ENCODE assay signal across 9 mouse cellular contexts in the genomic region with DNA sequence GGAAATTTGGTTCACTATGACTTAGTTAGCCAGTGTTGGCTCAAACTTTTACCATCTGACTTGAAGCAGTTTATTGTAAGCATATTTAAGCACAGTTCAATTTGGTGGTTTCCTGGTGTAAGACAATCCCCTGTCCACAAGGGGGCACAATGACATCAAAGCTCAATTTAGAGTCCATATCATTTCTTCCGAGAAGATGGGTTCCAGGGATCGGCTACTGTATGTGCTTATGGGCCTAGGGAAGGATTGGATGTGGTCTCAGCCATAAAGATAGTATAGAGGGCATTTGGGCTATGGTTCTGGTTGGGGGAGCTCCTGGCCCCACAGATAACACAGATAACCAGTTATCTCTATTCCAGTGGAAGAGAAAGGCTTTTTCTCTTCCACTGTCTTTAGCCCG. TPM values are rescaled to one million over a fixed set of nuclear protein-coding genes. Genes with fewer than 3 reads are reported as not detected.
A peak's percentile ranks its signal among the peaks of the same experiment; 100 is the strongest.
DNase-seq lines count a peak whose midpoint lies in the region; ATAC-seq and TF ChIP-seq lines count a peak whose summit lies in the region.
"Had no signal": no experiment of that assay in that cellular context is flagged by ENCODE, and none has a peak within 500 bp of the region (broad histone marks: within the 10 kb centered on the region; RNA-seq: fewer than 3 reads in every experiment).

No protein-coding gene starts in this region.

- no peaks in the 10 kb centered on the region for H3K4me1 ChIP-seq in forebrain, postnatal 0 days (ENCODE audit: insufficient read depth)
- no peaks in the 10 kb centered on the region for H3K4me1 ChIP-seq in forebrain, embryonic 15.5 days

- ATAC-seq in forebrain, postnatal 0 days = no peak
- ATAC-seq in forebrain, embryonic 15.5 days (replicated peaks) = no peak
- ATAC-seq in erythroblast, adult 5-6 weeks (replicated peaks; ENCODE audit: low FRiP score, poor library complexity, severe bottlenecking) = peak; percentile 55
- 0 out of 2 replicates have a peak, but pooled peaks have one; percentile 35 for ATAC-seq in monocyte, adult 5-6 weeks (replicated peaks; ENCODE audit: insufficient number of reproducible peaks, low FRiP score, low TSS enrichment, poor library complexity, severe bottlenecking)

- no peak overlapping the region for H3K4me3 ChIP-seq in forebrain, postnatal 0 days (ENCODE audit: low read depth, low read length)
- H3K4me3 ChIP-seq in forebrain, embryonic 15.5 days = no peak overlapping the region

- H3K27me3 ChIP-seq in forebrain, postnatal 0 days (ENCODE audit: insufficient read depth, low read length) = no peaks in the 10 kb centered on the region
- no peaks in the 10 kb centered on the region for H3K27me3 ChIP-seq in forebrain, embryonic 15.5 days

- H3K9ac ChIP-seq in forebrain, postnatal 0 days = no peak overlapping the region
- H3K9ac ChIP-seq in forebrain, embryonic 15.5 days (replicated peaks) = no peak overlapping the region

- no peak overlapping the region for H3K4me2 ChIP-seq in forebrain, postnatal 0 days (ENCODE audit: low read depth)
- no peak overlapping the region for H3K4me2 ChIP-seq in forebrain, embryonic 15.5 days (replicated peaks)

- H3K36me3 ChIP-seq in forebrain, postnatal 0 days (ENCODE audit: insufficient read depth) = no peaks in the 10 kb centered on the region
- no peaks in the 10 kb centered on the region for H3K36me3 ChIP-seq in forebrain, embryonic 15.5 days

- peak; percentile 55 for DNase-seq in forebrain, postnatal 0 days
- DNase-seq in spleen, adult 12 weeks (ENCODE audit: low spot score) = peak; percentile 5
- no peak for DNase-seq in spleen, adult 18-20 months
- DNase-seq in yolk sac, embryonic 10.5 days (ENCODE audit: low spot score) = no peak
- DNase-seq in heart, postnatal 36 days = no peak

- intact Hi-C loops in heart, postnatal 36 days (cut with DNase I) = no loop called here

- H3K9me3 ChIP-seq in forebrain, postnatal 0 days (ENCODE audit: low read length) = no peaks in the 10 kb centered on the region
- no peaks in the 10 kb centered on the region for H3K9me3 ChIP-seq in forebrain, embryonic 15.5 days

- peak; percentile 68 for TF ChIP-seq CTCF in forebrain, postnatal 0 days (IDR thresholded peaks at IDR 0.05; ENCODE audit: low read depth)

- H3K27ac ChIP-seq in forebrain, postnatal 0 days (ENCODE audit: low read depth, low read length) = no peak overlapping the region
- H3K27ac ChIP-seq in forebrain, embryonic 15.5 days (replicated peaks) = no peak overlapping the region

- 65% methylated on average over 3 of the region's 3 CpGs for WGBS in forebrain, postnatal 0 days
- WGBS in forebrain, embryonic 15.5 days = 60% methylated on average over 3 of the region's 3 CpGs

RNA-seq across cellular contexts. Expression of a gene that starts 18.0 kb away (rescaled TPM):
- not detected in 2 replicates for total RNA-seq in forebrain, postnatal 0 days (2014; rRNA removed)
- polyA plus RNA-seq in forebrain, postnatal 0 days (2015; fragmentation: Nextera tagmentation; extraction: Ambion mirVana) = 0.16 and 0.21 TPM in 2 replicates
- not detected in 2 replicates for polyA plus RNA-seq in forebrain, embryonic 15.5 days (2015; fragmentation: Nextera tagmentation; extraction: Ambion mirVana)
- total RNA-seq in erythroblast, adult 5-6 weeks (2015; ENCODE audit: low replicate concordance) = not detected in 2 replicates
- total RNA-seq in erythroblast, adult 5-6 weeks (2017; ENCODE audit: low replicate concordance) = 0.84 TPM in 1 of 2 replicates, not detected in the other
- 0.68 TPM in 1 of 3 replicates, not detected in the others for total RNA-seq in monocyte, adult 5-6 weeks (2017)
- not detected for total RNA-seq in heart, postnatal 36 days (2021)
- total RNA-seq: layer of hippocampus, adult 8-10 months had no signal

RNA-seq across cellular contexts. Expression of a gene that starts 26.5 kb away (rescaled TPM):
- 10.9 and 15.8 TPM in 2 replicates for total RNA-seq in forebrain, postnatal 0 days (2014; rRNA removed)
- 3.2 and 4.6 TPM in 2 replicates for polyA plus RNA-seq in forebrain, postnatal 0 days (2015; fragmentation: Nextera tagmentation; extraction: Ambion mirVana)
- polyA plus RNA-seq in forebrain, embryonic 15.5 days (2015; fragmentation: Nextera tagmentation; extraction: Ambion mirVana) = 1.1 and 1.8 TPM in 2 replicates
- 12.5 and 16.5 TPM in 2 replicates for total RNA-seq in erythroblast, adult 5-6 weeks (2015; ENCODE audit: low replicate concordance)
- total RNA-seq in erythroblast, adult 5-6 weeks (2017; ENCODE audit: low replicate concordance) = 6.3 and 21.8 TPM in 2 replicates
- 90.1 to 135 TPM (median 123 TPM) in 3 replicates for total RNA-seq in monocyte, adult 5-6 weeks (2017)
- total RNA-seq in heart, postnatal 36 days (2021) = 10 to 100 TPM; 32.2 to 37.5 TPM

RNA-seq across cellular contexts. Expression of a gene that starts 50.9 kb away (rescaled TPM):
- total RNA-seq in forebrain, postnatal 0 days (2014; rRNA removed) = 50.3 and 55.3 TPM in 2 replicates
- 72.4 and 73.8 TPM in 2 replicates for polyA plus RNA-seq in forebrain, postnatal 0 days (2015; fragmentation: Nextera tagmentation; extraction: Ambion mirVana)
- 56.6 and 61.3 TPM in 2 replicates for polyA plus RNA-seq in forebrain, embryonic 15.5 days (2015; fragmentation: Nextera tagmentation; extraction: Ambion mirVana)
- 13.8 and 14.4 TPM in 2 replicates for total RNA-seq in erythroblast, adult 5-6 weeks (2015; ENCODE audit: low replicate concordance)
- total RNA-seq in erythroblast, adult 5-6 weeks (2017; ENCODE audit: low replicate concordance) = 34.2 and 44.5 TPM in 2 replicates
- 35.1 to 55.6 TPM (median 38.7 TPM) in 3 replicates for total RNA-seq in monocyte, adult 5-6 weeks (2017)
- total RNA-seq in heart, postnatal 36 days (2021) = 10 to 100 TPM; 53.7 to 55.6 TPM

Comparison
In these comparisons a context has a peak if more than half of its experiments do, and no peak if none do; other contexts are left out.
1. DNase-seq: peak in forebrain, postnatal 0 days (single experiment) and spleen, adult 12 weeks (single experiment); none in spleen, adult 18-20 months (0 of 2), yolk sac, embryonic 10.5 days (single experiment) and heart, postnatal 36 days (0 of 2).
2. ATAC-seq: peak in erythroblast, adult 5-6 weeks (single experiment) and monocyte, adult 5-6 weeks (single experiment); none in forebrain, postnatal 0 days (single experiment) and forebrain, embryonic 15.5 days (single experiment).